Mouse (Mus musculus) kidney, postnatal 0 days (tissue): ENCODE results near the gene Itgb5. TPM values are rescaled to one million over a fixed set of nuclear protein-coding genes. Genes with fewer than 3 reads are reported as not detected.

Source experiments
- ATAC-seq: fragments of 200-750 bp; cut with Nextera tagmentation; replicated peaks from 2 replicates; pipeline ENCODE4 v1.8.0; 2017; ENCODE audit warnings: low read depth, moderate number of reproducible peaks, moderate TSS enrichment, moderate library complexity; ENCODE audit not compliant: low FRiP score
- DNase-seq: peaks from one replicate; pipeline ENCODE4 v3.0.0-alpha.2; 2016; ENCODE audit warnings: low spot score
- H3K27ac ChIP-seq: fragments of 300-500 bp; sonication (generic); 2 replicates; pipeline ENCODE4 v1.5.1; 2014; ENCODE audit warnings: mild to moderate bottlenecking
- H3K27me3 ChIP-seq: fragments of 300-500 bp; sonication (generic); 2 replicates; pipeline ENCODE4 v1.6.1; 2014; ENCODE audit warnings: low read length, mixed read lengths; ENCODE audit not compliant: insufficient read depth
- H3K36me3 ChIP-seq: fragments of 300-500 bp; sonication (generic); 2 replicates; pipeline ENCODE4 v1.6.1; 2014; ENCODE audit warnings: low read length, mixed read lengths; ENCODE audit not compliant: insufficient read depth
- H3K4me1 ChIP-seq: fragments of 300-500 bp; sonication (generic); replicated peaks from 2 replicates; pipeline ENCODE4 v1.6.1; 2014; ENCODE audit warnings: antibody characterized with exemption, low read length, mixed read lengths; ENCODE audit not compliant: insufficient read depth
- H3K4me2 ChIP-seq: fragments of 300-500 bp; sonication (generic); 2 replicates; pipeline ENCODE4 v1.6.1; 2014; ENCODE audit warnings: mild to moderate bottlenecking, low read length, moderate library complexity, mixed read lengths
- H3K4me3 ChIP-seq: fragments of 300-500 bp; sonication (generic); replicated peaks from 2 replicates; pipeline ENCODE4 v1.5.1; 2014; ENCODE audit warnings: low read depth, low read length
- H3K9ac ChIP-seq: fragments of 300-500 bp; sonication (generic); 2 replicates; pipeline ENCODE4 v1.6.1; 2014; ENCODE audit warnings: low read depth, low read length
- H3K9me3 ChIP-seq: fragments of 300-500 bp; sonication (generic); replicated peaks from 2 replicates; pipeline ENCODE4 v1.6.1; 2016; ENCODE audit warnings: low read length, inconsistent platforms, mixed read lengths
- CTCF ChIP-seq: IDR thresholded peaks from 2 replicates; pipeline ENCODE4 v1.5.1; 2016; ENCODE audit warnings: antibody characterized with exemption, low read depth, mild to moderate bottlenecking, moderate library complexity
- WGBS: fragments of 180-500 bp; shearing (Covaris S2); extraction: QIAGEN DNeasy Blood & Tissue Kit; methylation state at CpG from one replicate; pipeline ENCODE4 v1.1.7; 2014; 5-methylcytosine and 5-hydroxymethylcytosine counted together
- polyA plus RNA-seq: library from polyadenylated mRNA; unstranded; fragments of >200 nt; fragmentation: Nextera tagmentation; extraction: Ambion mirVana; gene quantifications from 2 replicates; pipeline ENCODE4 v1.2.1, GENCODE M21; 2015

Itgb5 gene
- polyA plus RNA-seq, 1 experiment from 2014 or later = 53.2 TPM

DNA sequence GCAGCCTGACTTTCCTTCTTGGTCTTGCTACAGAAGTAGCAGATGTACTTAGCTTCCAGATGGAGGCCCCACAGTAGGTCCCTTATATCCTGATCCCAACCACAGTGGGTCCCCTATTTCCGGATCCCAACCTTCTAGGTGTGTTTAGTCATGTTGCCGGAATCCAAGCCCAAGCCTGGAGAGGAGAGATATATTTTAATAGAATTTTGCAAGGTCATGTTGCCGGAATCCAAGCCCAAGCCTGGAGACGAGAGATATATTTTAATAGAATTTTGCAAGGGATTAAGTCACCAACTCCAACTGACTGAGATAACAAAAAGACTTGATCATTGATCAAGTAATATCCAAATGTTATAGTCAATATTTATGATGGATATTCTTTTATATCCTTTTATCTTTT lies 51.3 kb downstream of the Itgb5 start:
- TF ChIP-seq CTCF = no peak

DNA sequence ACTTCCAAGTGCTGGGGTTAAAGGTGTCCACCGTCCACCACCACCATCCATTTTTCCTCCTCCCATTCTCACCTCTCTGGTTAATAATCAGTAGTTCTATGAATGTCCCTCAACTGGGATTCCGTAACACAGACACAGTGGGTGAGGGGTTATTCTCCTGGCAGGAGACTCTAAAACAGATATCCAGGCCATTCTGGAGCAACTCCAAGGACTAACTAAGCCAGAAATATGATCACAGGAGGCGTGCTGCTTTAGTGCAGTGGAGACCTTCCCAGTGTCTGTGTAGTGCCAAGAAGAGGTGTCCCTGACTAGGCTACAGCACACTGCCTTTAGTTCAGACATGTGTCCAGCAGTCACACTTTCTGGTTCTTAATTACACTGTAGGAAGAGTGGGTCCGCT lies 53.1 kb downstream of the Itgb5 start:
- ATAC-seq (peak; percentile 41; the same call in 1 of the 2 replicates), DNase-seq (peak; percentile 64)
- H3K4me2 ChIP-seq = no peak overlapping the region
- no peak for TF ChIP-seq CTCF
- 34% methylated on average over 4 of the region's 4 CpGs for WGBS
- H3K4me3 ChIP-seq = no peak overlapping the region
- no peak overlapping the region for H3K9ac ChIP-seq
- no peaks in the 10 kb centered on the region for H3K36me3 ChIP-seq
- H3K4me1 ChIP-seq = peaks cover 16% of the 10 kb centered on the region
- no peaks in the 10 kb centered on the region for H3K9me3 ChIP-seq
- no peaks in the 10 kb centered on the region for H3K27me3 ChIP-seq
- H3K27ac ChIP-seq = peak overlapping the region; percentile 66

More for the DNA sequence above, 51.3 kb downstream of the Itgb5 start:
- no peak overlapping the region for H3K9ac ChIP-seq
- no peaks in the 10 kb centered on the region for H3K36me3 ChIP-seq
- H3K4me1 ChIP-seq = peaks cover 5% of the 10 kb centered on the region; the same call in 1 of the 2 replicates
- DNase-seq (no peak), ATAC-seq (no peak)
- no peak overlapping the region for H3K27ac ChIP-seq
- no peaks in the 10 kb centered on the region for H3K27me3 ChIP-seq
- 93% methylated on average over 4 of the region's 4 CpGs for WGBS
- H3K9me3 ChIP-seq = no peaks in the 10 kb centered on the region
- no peak overlapping the region for H3K4me2 ChIP-seq
- no peak overlapping the region for H3K4me3 ChIP-seq

DNA sequence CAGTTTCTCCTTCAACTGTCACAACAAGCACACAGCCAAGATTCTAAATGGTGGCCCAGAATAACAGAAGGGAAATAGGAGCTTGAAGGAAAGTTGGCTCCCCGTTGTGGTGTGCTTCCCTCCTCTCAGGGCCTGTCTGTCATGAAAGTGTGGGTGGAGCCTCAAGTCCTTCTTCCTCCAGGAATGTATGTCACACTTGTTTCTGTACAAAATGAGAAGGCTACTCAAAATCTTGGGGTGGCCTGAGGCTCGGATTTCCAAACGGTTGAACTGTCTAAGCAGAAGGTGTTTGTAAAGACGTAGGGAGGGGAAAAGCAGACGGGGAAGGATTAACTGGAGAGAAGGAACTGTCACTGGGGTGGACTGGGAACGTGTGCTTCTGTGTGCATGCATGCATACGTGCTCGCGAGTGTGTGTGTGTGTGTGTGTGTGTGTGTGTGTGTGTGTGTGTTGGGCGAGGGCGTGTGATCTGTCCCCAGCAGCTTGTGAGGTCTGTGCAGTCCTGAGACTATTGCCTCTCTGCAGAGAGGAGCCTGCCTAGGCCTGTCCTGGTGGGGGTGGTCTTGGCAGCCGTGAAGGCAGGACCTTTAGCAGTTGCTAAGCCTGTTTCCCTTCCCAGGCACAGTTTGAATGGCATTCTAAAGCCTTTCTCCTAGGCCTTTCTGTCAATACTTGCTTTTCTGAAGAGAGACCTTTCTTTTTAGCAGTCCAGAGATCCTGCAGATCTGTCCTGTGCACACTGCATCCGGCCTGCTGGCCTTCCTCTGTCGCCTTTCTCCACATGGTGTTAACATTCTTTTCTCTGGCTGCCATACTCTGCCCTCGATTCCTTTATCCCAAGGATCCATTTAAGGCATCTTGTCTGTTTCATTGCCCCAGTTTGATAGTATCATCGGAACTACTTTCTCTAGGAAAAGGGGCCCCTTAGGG lies 53.8 kb downstream of the Itgb5 start:
- Histone ChIP-seq H3K27me3 (no peaks in the 10 kb centered on the region), H3K4me1 (peaks cover 16% of the 10 kb centered on the region), H3K36me3 (no peaks in the 10 kb centered on the region), H3K9me3 (no peaks in the 10 kb centered on the region), H3K4me2 (no peak overlapping the region), H3K4me3 (no peak overlapping the region), H3K9ac (no peak overlapping the region), H3K27ac (peak overlapping the region; percentile 66)
- DNase-seq = peak; percentile 83
- 49% methylated on average over 16 of the region's 16 CpGs for WGBS
- no peak for ATAC-seq
- TF ChIP-seq CTCF = no peak

- Histone ChIP-seq H3K9me3 (no peaks in the 10 kb centered on the region), H3K4me2 (no peak overlapping the region), H3K27ac (no peak overlapping the region; the same call in 1 of the 2 replicates), H3K4me1 (peaks cover 16% of the 10 kb centered on the region), H3K36me3 (no peaks in the 10 kb centered on the region), H3K4me3 (no peak overlapping the region), H3K9ac (no peak overlapping the region), H3K27me3 (no peaks in the 10 kb centered on the region)
- no peak for DNase-seq
- no peak for ATAC-seq
- 62% methylated on average over 5 of the region's 5 CpGs for WGBS
- TF ChIP-seq CTCF = no peak
Measured at GRCm38 (mm10) chr16:33884201-33884600, 54.7 kb downstream of the Itgb5 start.

DNA sequence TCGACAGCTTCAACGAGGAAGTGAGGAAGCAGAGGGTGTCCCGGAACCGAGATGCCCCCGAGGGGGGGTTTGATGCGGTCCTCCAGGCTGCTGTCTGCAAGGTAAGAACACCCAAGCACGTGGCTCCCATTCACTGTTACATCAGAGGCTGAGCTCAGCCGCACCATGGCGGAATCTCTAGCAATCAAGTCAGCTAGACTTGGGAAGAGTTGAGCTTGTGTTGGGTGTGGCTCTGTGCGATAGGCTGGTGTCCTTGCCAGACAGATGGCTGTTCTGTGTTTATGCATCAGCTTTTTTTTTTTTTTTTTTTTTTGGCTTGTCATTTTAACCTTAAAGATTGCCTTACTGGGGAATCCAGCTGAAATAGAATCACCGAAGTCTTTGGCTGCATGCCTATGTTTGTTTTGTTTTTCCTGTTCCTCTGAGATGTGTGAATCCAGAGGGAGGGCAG lies 55.6 kb downstream of the Itgb5 start:
- Histone ChIP-seq H3K4me3 (no peak overlapping the region), H3K4me1 (peaks cover 16% of the 10 kb centered on the region), H3K27me3 (no peaks in the 10 kb centered on the region), H3K9ac (no peak overlapping the region), H3K4me2 (no peak overlapping the region), H3K27ac (no peak overlapping the region), H3K9me3 (no peaks in the 10 kb centered on the region), H3K36me3 (no peaks in the 10 kb centered on the region)
- no peak for DNase-seq
- WGBS = 51% methylated on average over 11 of the region's 11 CpGs
- no peak for ATAC-seq
- TF ChIP-seq CTCF = no peak

DNA sequence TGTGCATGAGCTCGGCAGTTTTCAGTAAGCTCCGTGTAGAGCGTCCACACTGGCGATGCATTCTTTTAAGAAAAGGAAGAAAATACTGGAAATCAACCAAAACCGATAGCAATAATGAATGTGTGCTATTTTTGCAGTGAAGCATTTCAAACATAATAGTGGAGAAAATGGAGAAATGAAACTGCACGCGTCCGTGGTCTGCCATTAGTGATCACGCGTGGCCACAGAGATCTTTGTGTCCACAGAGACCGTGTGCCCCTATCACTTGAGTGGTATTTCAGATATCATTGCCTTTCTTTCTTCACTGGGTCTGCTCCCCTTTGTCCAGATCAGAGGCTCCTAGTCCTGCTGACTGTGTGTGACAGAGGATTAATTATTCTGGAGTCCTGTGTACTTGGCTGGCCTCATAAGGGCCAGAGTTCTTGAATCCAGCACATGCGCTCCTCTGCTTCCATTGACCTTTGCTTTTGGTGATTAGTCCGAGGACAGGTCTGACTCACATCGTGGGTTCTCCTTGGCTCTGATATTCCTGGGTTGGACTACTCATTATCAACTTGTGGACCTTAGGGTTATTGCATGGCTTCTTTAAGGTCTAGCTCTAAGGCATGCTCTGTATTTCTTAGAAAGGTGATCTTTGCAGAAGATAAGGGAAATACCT lies 56.3 kb downstream of the Itgb5 start:
- ATAC-seq (no peak; the same call in 1 of the 2 replicates), DNase-seq (no peak)
- WGBS = 85% methylated on average over 14 of the region's 14 CpGs
- H3K4me2 ChIP-seq = no peak overlapping the region
- 0 out of 2 replicates have a peak overlapping the region, but pooled peaks have one; percentile 37 for H3K27ac ChIP-seq
- peaks cover 22% of the 10 kb centered on the region for H3K4me1 ChIP-seq
- no peak for TF ChIP-seq CTCF
- no peaks in the 10 kb centered on the region for H3K36me3 ChIP-seq
- H3K27me3 ChIP-seq = no peaks in the 10 kb centered on the region
- no peaks in the 10 kb centered on the region for H3K9me3 ChIP-seq
- H3K9ac ChIP-seq = no peak overlapping the region
- H3K4me3 ChIP-seq = no peak overlapping the region
